Mouse (Mus musculus) midbrain, embryonic 12.5 days (tissue): ENCODE data around the gene Mrps35. TPM values are rescaled to one million over a fixed set of nuclear protein-coding genes. Genes with fewer than 3 reads are reported as not detected.

Experiments used
- ATAC-seq: fragments of 200-750 bp; cut with Nextera tagmentation; 2 replicates; pipeline ENCODE4 v1.8.0; 2017; ENCODE audit warnings: low read depth, moderate TSS enrichment, moderate library complexity; ENCODE audit not compliant: low FRiP score
- H3K27ac ChIP-seq: fragments of 300-500 bp; sonication (generic); replicated peaks from 2 replicates; pipeline ENCODE4 v1.5.1; 2016; ENCODE audit warnings: mild to moderate bottlenecking
- H3K27me3 ChIP-seq: fragments of 300-500 bp; sonication (generic); 2 replicates; pipeline ENCODE4 v1.6.1; 2016; ENCODE audit warnings: mild to moderate bottlenecking
- H3K36me3 ChIP-seq: fragments of 300-500 bp; sonication (generic); 2 replicates; pipeline ENCODE4 v1.6.1; 2016
- H3K4me1 ChIP-seq: fragments of 300-500 bp; sonication (generic); 2 replicates; pipeline ENCODE4 v1.6.1; 2016
- H3K4me2 ChIP-seq: fragments of 300-500 bp; sonication (generic); replicated peaks from 2 replicates; pipeline ENCODE4 v1.6.1; 2016; ENCODE audit warnings: mild to moderate bottlenecking, moderate library complexity
- H3K4me3 ChIP-seq: fragments of 300-500 bp; sonication (generic); 2 replicates; pipeline ENCODE4 v1.5.1; 2016; ENCODE audit warnings: mild to moderate bottlenecking
- H3K9ac ChIP-seq: fragments of 300-500 bp; sonication (generic); replicated peaks from 2 replicates; pipeline ENCODE4 v1.6.1; 2016; ENCODE audit warnings: mild to moderate bottlenecking, moderate library complexity
- H3K9me3 ChIP-seq: fragments of 300-500 bp; sonication (generic); 2 replicates; pipeline ENCODE4 v1.6.1; 2016; ENCODE audit warnings: mild to moderate bottlenecking
- WGBS: fragments of 180-500 bp; shearing (Covaris S2); methylation state at CpG from one replicate; pipeline ENCODE4 v1.1.7; 2016; 5-methylcytosine and 5-hydroxymethylcytosine counted together
- polyA plus RNA-seq: library from polyadenylated mRNA; unstranded; fragments of >200 nt; fragmentation: Nextera tagmentation; extraction: Ambion mirVana; gene quantifications from 2 replicates; pipeline ENCODE4 v1.2.1, GENCODE M21; 2016

Gene Mrps35
- polyA plus RNA-seq, 1 experiment from 2014 or later: 83.0 TPM

DNA sequence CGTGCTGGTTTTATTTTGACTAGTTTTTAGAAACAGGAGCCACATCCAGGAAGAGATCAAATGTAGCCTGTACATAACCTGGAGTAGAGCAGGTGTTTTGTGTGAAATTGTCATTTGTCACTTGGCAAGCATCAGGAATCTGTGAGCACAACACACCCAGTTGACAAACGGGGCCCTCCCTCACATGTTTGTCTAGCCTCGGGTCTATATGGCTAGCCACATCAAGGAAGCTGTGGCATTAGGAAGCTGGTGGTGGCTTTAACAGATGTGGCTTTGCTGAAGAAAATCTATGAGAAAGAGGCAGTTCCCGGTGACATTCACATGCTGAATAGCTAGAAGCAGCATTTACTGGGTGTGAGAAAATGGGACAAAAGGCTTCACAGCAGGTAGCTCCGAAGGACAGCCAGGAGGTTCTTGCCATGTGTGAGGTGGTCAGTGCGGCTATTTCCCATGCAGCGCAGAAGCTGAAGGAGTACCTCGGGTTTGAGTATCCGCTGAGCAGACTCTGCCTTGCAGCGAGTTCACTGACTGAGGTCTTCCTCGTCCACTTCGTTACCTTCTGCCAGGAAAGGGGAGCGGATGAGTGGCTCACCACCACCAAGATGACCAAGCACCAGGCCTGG is 10.2 kb upstream of the Mrps35 start, which contains the start of gene Rep15:
Gene Rep15, plus strand, starts transcription at position 282 of the 623 bp plus-strand sequence.
- ATAC-seq: no peak
- Histone ChIP-seq H3K36me3 (no peaks in the 10 kb centered on the region), H3K27me3 (no peaks in the 10 kb centered on the region), H3K9ac (no peak within 1 kb of the TSS), H3K9me3 (no peaks in the 10 kb centered on the region), H3K4me2 (no peak within 1 kb of the TSS), H3K4me3 (no peak within 1 kb of the TSS), H3K27ac (no peak within 1 kb of the TSS), H3K4me1 (no peaks in the 10 kb centered on the region)
- WGBS: 38% methylated on average over 13 of the region's 13 CpGs

DNA sequence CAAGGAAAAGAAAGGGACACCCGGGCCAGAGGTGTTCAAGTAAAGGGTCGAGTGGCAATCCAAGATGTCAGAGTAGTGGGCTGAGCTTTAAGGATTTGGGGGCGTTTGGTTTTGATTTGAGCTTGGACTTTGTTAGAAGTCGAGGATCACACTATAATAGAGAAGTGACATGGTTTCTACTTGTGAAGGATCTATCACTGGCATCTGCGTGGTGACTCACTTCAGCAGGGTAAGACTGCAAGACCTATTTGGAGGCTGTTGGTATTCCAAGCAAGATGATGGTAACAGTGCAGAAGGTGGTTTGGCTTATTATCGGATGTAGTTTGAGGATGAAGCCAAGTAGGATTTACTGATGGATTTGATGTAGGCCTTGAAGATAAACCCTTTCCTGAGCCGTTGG is 1.1 kb downstream of the Mrps35 start:
- H3K9me3 ChIP-seq: 0 out of 2 replicates have a peak, but pooled peaks cover 2% of the 10 kb centered on the region
- peak overlapping the region; percentile 91 for H3K9ac ChIP-seq
- no peak for ATAC-seq
- peaks cover 26% of the 10 kb centered on the region for H3K36me3 ChIP-seq
- peaks cover 12% of the 10 kb centered on the region for H3K27me3 ChIP-seq
- H3K4me1 ChIP-seq: peaks cover 16% of the 10 kb centered on the region
- no peak overlapping the region for H3K27ac ChIP-seq
- peak overlapping the region; percentile 93 for H3K4me3 ChIP-seq
- whole genome bisulfite sequencing: 55% methylated on average over 7 of the region's 7 CpGs
- peak overlapping the region; percentile 73 for H3K4me2 ChIP-seq

DNA sequence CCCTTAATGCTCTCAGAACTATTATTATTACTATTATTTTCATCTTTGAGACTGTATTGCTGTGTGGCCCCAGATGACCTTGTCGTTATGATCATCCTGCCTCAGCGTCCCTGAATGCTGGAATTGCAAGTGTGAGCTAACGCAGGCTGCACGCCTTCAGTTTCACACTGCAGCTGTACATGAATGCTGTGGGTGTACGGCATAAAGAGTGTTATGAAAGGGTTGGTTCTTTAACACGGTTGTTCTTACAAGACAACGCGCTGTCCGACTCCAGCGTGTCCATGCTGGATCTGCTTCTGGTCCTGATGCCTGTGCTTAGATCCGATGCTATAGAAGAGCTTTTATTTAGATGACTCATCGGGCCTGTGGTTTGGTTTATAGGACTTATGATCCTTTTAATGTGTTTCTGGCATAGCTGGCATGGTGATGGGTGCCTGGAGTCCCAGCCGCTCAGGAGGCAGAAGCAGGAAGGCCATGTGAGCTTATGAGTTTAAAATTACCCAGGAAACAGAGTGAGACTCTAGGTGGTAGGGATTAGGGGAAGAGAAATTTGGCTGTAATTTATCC is 6.8 kb downstream of the Mrps35 start:
- Histone ChIP-seq H3K4me2 (no peak overlapping the region), H3K27ac (no peak overlapping the region), H3K9ac (no peak overlapping the region), H3K27me3 (no peaks in the 10 kb centered on the region), H3K9me3 (no peaks in the 10 kb centered on the region), H3K36me3 (peaks cover 71% of the 10 kb centered on the region), H3K4me3 (no peak overlapping the region), H3K4me1 (no peaks in the 10 kb centered on the region)
- ATAC-seq: no peak
- 95% methylated on average over 13 of the region's 13 CpGs for WGBS

DNA sequence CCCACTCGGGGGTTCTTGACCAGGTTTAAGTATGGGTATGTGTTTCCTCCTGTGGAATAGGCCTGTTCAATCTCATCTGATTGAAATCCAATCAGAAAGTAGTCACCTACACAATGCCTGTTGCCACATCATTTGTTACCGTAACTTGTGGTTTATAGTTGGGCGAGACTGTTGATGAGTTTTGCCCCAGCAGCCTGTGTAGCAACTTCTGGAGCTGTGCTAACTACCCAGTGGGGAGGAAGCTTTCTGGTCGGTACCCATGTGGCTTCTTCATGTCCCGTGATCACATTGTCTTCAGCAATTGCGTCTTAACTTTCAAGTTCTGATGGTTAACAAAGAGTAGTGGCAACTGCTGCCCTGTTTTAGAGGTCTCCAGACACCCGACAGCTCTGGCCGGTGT is 9.1 kb downstream of the Mrps35 start:
- Histone ChIP-seq H3K4me3 (no peak overlapping the region), H3K9ac (no peak overlapping the region), H3K36me3 (peaks cover 79% of the 10 kb centered on the region), H3K27me3 (no peaks in the 10 kb centered on the region), H3K4me2 (no peak overlapping the region), H3K4me1 (no peaks in the 10 kb centered on the region), H3K27ac (no peak overlapping the region), H3K9me3 (no peaks in the 10 kb centered on the region)
- 95% methylated on average over 8 of the region's 8 CpGs for WGBS
- no peak for ATAC-seq

DNA sequence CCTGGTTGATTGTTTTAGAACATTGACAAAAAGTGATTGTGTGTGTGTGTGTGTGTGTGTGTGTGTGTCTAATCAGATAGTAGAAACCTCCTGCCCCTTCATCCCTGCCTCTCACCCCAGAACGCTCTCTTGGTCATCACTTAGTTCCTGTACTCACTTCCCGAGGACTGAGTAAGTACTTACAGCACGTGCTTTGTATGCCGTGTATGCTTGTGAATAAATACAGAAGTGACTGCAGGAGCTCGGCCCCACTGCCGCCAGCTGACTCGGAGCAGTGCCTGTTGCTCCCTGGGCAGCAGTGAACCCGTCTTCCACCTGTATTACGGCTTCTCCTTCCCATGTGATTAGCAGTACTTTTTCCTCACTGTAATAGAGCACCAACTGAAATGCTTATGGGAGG is 9.9 kb downstream of the Mrps35 start:
- no peak overlapping the region for H3K27ac ChIP-seq
- peaks cover 76% of the 10 kb centered on the region for H3K36me3 ChIP-seq
- H3K4me2 ChIP-seq: no peak overlapping the region
- no peak overlapping the region for H3K9ac ChIP-seq
- no peaks in the 10 kb centered on the region for H3K9me3 ChIP-seq
- H3K4me3 ChIP-seq: no peak overlapping the region
- H3K4me1 ChIP-seq: no peaks in the 10 kb centered on the region
- no peak for ATAC-seq
- no peaks in the 10 kb centered on the region for H3K27me3 ChIP-seq
- WGBS: 95% methylated on average over 9 of the region's 9 CpGs

DNA sequence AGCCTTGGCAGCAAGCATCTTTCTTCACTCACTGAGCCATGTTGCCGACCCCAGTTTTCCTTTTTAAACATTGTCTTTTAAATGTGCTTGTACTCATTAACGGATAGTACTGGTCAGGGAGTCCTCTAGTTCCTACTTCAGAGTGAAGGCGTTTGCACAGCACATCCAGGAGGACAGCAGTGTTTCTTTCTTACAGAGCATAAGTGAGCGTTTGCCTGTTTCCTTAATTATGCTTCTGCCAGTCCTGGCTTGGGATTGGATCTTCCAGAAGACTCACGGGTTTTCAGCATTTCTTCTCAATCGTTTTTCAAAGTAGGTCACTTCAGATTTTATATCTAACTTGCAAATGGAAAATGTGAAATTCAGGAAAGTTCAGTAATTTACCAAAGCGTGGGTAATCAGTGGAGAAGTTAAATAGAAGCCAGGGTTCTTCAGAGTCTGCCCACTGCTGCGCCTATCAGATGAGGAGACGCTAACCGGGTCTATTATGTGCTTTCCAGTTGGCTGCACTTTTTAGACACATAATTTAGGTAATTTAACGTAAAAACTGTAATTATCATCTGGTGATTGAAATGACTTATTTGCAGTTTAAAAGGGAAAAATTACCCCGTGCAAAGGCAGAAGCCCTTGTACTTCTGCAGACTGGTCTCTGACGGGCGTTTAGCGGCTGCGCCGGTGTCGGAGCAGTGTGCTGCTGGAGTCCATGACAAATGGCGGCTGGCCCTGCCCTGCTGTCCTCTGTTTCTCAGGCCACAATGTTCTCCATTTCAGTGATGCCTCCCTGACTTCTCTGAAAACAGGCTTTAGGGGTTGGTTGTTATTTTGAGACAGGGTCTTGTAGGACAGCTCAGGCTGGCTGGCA is 11.5 kb downstream of the Mrps35 start:
- Histone ChIP-seq H3K36me3 (peaks cover 66% of the 10 kb centered on the region), H3K9me3 (no peaks in the 10 kb centered on the region), H3K9ac (no peak overlapping the region), H3K4me3 (no peak overlapping the region), H3K27me3 (no peaks in the 10 kb centered on the region), H3K4me2 (no peak overlapping the region), H3K27ac (no peak overlapping the region), H3K4me1 (no peaks in the 10 kb centered on the region)
- WGBS: 91% methylated on average over 19 of the region's 19 CpGs
- no peak for ATAC-seq

DNA sequence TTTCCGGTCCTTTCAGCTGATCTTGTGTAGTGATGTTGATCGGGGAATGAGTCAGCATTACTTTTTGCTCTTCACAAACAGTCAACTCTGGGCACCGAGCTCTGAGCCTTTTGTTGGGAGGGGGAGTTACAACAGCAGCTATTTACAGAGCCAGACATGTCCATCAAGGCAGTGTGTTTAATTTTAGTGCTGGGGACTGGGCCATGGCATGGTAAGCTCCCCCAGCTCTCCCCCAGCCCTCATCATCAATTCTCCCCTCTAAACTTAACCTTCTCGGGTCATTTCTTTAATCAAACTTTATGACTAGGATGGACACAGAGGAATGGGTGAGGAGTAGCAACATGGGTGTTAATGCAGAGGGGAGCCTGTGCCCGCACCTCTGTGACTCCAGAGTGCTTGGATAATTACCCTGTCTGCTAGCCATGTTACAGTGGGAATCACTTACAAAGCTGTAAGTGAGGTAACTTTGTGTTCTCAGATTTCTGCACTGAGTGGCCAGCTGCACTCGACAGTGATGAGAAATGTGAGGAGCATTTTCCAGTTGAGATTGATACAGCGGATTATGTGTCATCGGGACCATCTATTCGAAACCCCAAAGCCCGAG is 12.9 kb downstream of the Mrps35 start:
- ATAC-seq: no peak
- no peaks in the 10 kb centered on the region for H3K9me3 ChIP-seq
- H3K27me3 ChIP-seq: no peaks in the 10 kb centered on the region
- peaks cover 59% of the 10 kb centered on the region for H3K36me3 ChIP-seq
- WGBS: 93% methylated on average over 10 of the region's 10 CpGs
- H3K4me1 ChIP-seq: no peaks in the 10 kb centered on the region
- H3K4me3 ChIP-seq: no peak overlapping the region
- no peak overlapping the region for H3K4me2 ChIP-seq
- no peak overlapping the region for H3K27ac ChIP-seq
- H3K9ac ChIP-seq: no peak overlapping the region

DNA sequence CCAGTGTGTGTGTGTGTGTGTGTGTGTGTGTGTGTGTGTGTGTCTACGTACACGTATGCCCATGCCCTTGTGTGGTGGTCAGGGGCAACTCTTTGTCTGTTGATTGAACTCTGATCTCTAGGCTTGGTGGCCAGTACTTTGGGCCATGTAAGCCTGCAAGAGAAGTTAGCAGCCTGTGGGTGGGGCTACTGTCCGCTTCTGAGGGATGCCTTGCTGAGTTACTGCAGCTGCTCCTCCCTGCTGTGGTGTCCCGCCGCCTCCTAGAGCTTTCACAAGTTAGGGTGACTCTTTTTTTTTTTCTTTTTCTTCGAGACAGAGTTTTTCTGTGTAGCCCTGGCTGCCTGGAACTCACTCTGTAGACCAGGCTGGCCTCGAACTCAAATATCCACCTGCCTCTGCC is 16.8 kb downstream of the Mrps35 start:
- H3K9ac ChIP-seq: no peak overlapping the region
- no peak overlapping the region for H3K4me3 ChIP-seq
- H3K36me3 ChIP-seq: peaks cover 63% of the 10 kb centered on the region
- no peaks in the 10 kb centered on the region for H3K27me3 ChIP-seq
- H3K9me3 ChIP-seq: no peaks in the 10 kb centered on the region
- H3K4me1 ChIP-seq: no peaks in the 10 kb centered on the region; the same call in 1 of the 2 replicates
- no peak for ATAC-seq
- no peak overlapping the region for H3K27ac ChIP-seq
- 71% methylated on average over 7 of the region's 7 CpGs for WGBS
- no peak overlapping the region for H3K4me2 ChIP-seq

- Histone ChIP-seq H3K27ac (no peak overlapping the region), H3K36me3 (peaks cover 63% of the 10 kb centered on the region), H3K9me3 (no peaks in the 10 kb centered on the region), H3K4me1 (no peaks in the 10 kb centered on the region; the same call in 1 of the 2 replicates), H3K27me3 (no peaks in the 10 kb centered on the region), H3K4me3 (no peak overlapping the region), H3K4me2 (no peak overlapping the region), H3K9ac (no peak overlapping the region)
- 0 out of 2 replicates have a peak, but pooled peaks have one; percentile 47 for ATAC-seq
- 84% methylated on average over 9 of the region's 9 CpGs for WGBS
Measured at GRCm38 (mm10) chr6:147061630-147062029, 19.1 kb downstream of the Mrps35 start.

GRCm38 (mm10) chr6:147062034-147062433 is 19.5 kb downstream of the Mrps35 start:
- whole genome bisulfite sequencing: 91% methylated on average over 7 of the region's 7 CpGs
- Histone ChIP-seq H3K4me2 (no peak overlapping the region), H3K9me3 (no peaks in the 10 kb centered on the region), H3K9ac (no peak overlapping the region), H3K27me3 (no peaks in the 10 kb centered on the region), H3K27ac (no peak overlapping the region), H3K36me3 (peaks cover 63% of the 10 kb centered on the region), H3K4me1 (no peaks in the 10 kb centered on the region; the same call in 1 of the 2 replicates), H3K4me3 (no peak overlapping the region)
- no peak for ATAC-seq

GRCm38 (mm10) chr6:147062694-147063093 is 20.1 kb downstream of the Mrps35 start:
- Histone ChIP-seq H3K9ac (no peak overlapping the region), H3K4me2 (no peak overlapping the region), H3K27ac (no peak overlapping the region), H3K36me3 (peaks cover 62% of the 10 kb centered on the region), H3K27me3 (no peaks in the 10 kb centered on the region), H3K9me3 (no peaks in the 10 kb centered on the region), H3K4me3 (no peak overlapping the region), H3K4me1 (no peaks in the 10 kb centered on the region; the same call in 1 of the 2 replicates)
- no peak for ATAC-seq
- WGBS: 92% methylated on average over 7 of the region's 7 CpGs
